In genomic region chr7:46100563-46100962, GRCm38 (mm10) we compare ENCODE assay signal across 7 mouse cellular contexts. TPM values are rescaled to one million over a fixed set of nuclear protein-coding genes. Genes with fewer than 3 reads are reported as not detected.
DNase-seq lines count a peak whose midpoint lies in the region; TF ChIP-seq lines count a peak whose summit lies in the region.

Gene Kcnj11 (minus strand): TSS chr7:46100764.

- peaks cover 3% of the 10 kb centered on the region; the same call in 1 of the 2 replicates for H3K4me1 ChIP-seq in cortical plate, adult 2 months (ENCODE audit: control insufficient read depth, insufficient read depth, low read length)
- peaks cover 9% of the 10 kb centered on the region; the same call in 1 of the 2 replicates for H3K4me1 ChIP-seq in midbrain, embryonic 10.5 days
- H3K4me1 ChIP-seq in small intestine, adult 2 months (ENCODE audit: control insufficient read depth, insufficient read depth, insufficient read length, low read length) = no peaks in the 10 kb centered on the region

- no peaks in the 10 kb centered on the region for H3K9me3 ChIP-seq in midbrain, embryonic 10.5 days (replicated peaks)

- whole genome bisulfite sequencing in midbrain, embryonic 10.5 days = under 1% methylated on average over 34 of the region's 34 CpGs
- under 1% methylated on average over 34 of the region's 34 CpGs for WGBS in small intestine, adult 2 months

- H3K36me3 ChIP-seq in midbrain, embryonic 10.5 days = no peaks in the 10 kb centered on the region
- no peaks in the 10 kb centered on the region for H3K36me3 ChIP-seq in small intestine, adult 2 months (ENCODE audit: control insufficient read depth, insufficient read depth, low read length)

- DNase-seq in adrenal gland, adult 18-20 months (ENCODE audit: low spot score in 2 of 2) = peak; percentile 58 to 65
- DNase-seq in gastrocnemius, postnatal 10 days = peak; percentile 90
- DNase-seq in hindlimb bud, embryonic 11.5 days (ENCODE audit: extremely low spot score, low read depth, low spot score) = peak; percentile 46
- DNase-seq in left cerebral cortex, postnatal 25 days (ENCODE audit: low spot score in 2 of 2) = peak; percentile 83 to 84
- peak; percentile 90 for DNase-seq in midbrain, embryonic 10.5 days (ENCODE audit: low spot score)

- H3K27me3 ChIP-seq in midbrain, embryonic 10.5 days (ENCODE audit: low read depth, poor library complexity, severe bottlenecking) = peaks cover 54% of the 10 kb centered on the region
- H3K27me3 ChIP-seq in small intestine, adult 2 months (ENCODE audit: control insufficient read depth, insufficient read depth, low read length) = peaks cover 3% of the 10 kb centered on the region; the same call in 1 of the 2 replicates

- TF ChIP-seq POLR2A in cortical plate, adult 2 months (IDR thresholded peaks at IDR 0.05; ENCODE audit: extremely low read depth, insufficient read depth, low read length) = no peak
- no peak for TF ChIP-seq POLR2A in small intestine, adult 2 months (IDR thresholded peaks at IDR 0.05; ENCODE audit: low read depth, low read length)

- H3K4me3 ChIP-seq in cortical plate, adult 2 months (ENCODE audit: insufficient read depth, low read length) = peak within 1 kb of the TSS; percentile 58
- peak within 1 kb of the TSS; percentile 74 for H3K4me3 ChIP-seq in midbrain, embryonic 10.5 days
- peak within 1 kb of the TSS; percentile 56 for H3K4me3 ChIP-seq in small intestine, adult 2 months (ENCODE audit: low read depth, low read length)

- TF ChIP-seq CTCF in cortical plate, adult 2 months (IDR thresholded peaks at IDR 0.05; ENCODE audit: extremely low read depth, insufficient read depth, low read length) = peak; percentile 50
- peak; percentile 76 for TF ChIP-seq CTCF in small intestine, adult 2 months (IDR thresholded peaks at IDR 0.05; ENCODE audit: extremely low read depth, insufficient read length, insufficient replicate concordance, low read depth, low read length)

- H3K27ac ChIP-seq in cortical plate, adult 2 months (ENCODE audit: insufficient read depth, low read length) = no peak within 1 kb of the TSS
- H3K27ac ChIP-seq in midbrain, embryonic 10.5 days (replicated peaks) = peak within 1 kb of the TSS; percentile 86
- no peak within 1 kb of the TSS for H3K27ac ChIP-seq in small intestine, adult 2 months (ENCODE audit: insufficient read depth, low read depth, low read length)

- intact Hi-C loops in left cerebral cortex, postnatal 25 days (cut with DNase I) = loop anchor here (5.0 kb wide), 1 partner anchor 37 kb away; no protein-coding TSS in a partner anchor

RNA-seq across cellular contexts. Expression of gene Kcnj11, which starts in this region (rescaled TPM):
- total RNA-seq in adrenal gland, adult 18-20 months (2021) = 1 to 10 TPM; 2.8 to 4.6 TPM
- polyA plus RNA-seq in cortical plate, adult 2 months (2012; rRNA removed) = 44.6 and 51.0 TPM in 2 replicates
- total RNA-seq in gastrocnemius, postnatal 10 days (2021) = 10 to 100 TPM; 55.7 to 65.0 TPM
- total RNA-seq in left cerebral cortex, postnatal 25 days (2021) = 10 to 100 TPM; 32.4 to 36.1 TPM
- polyA plus RNA-seq in midbrain, embryonic 10.5 days (2016; fragmentation: Nextera tagmentation; extraction: Ambion mirVana) = 0.12 and 0.19 TPM in 2 replicates
- polyA plus RNA-seq in small intestine, adult 2 months (2012; rRNA removed) = 0.67 and 0.96 TPM in 2 replicates

Comparison
In these comparisons a context has a peak if more than half of its experiments do, and no peak if none do; other contexts are left out.
1. RNA of gene Kcnj11 (total RNA-seq): 55.7 to 65.0 TPM in gastrocnemius, postnatal 10 days and 32.4 to 36.1 TPM in left cerebral cortex, postnatal 25 days; 2.8 to 4.6 TPM in adrenal gland, adult 18-20 months; every median in the first group is over 4 times any median in the second.
2. RNA of gene Kcnj11 (polyA plus RNA-seq): 44.6 to 51.0 TPM in cortical plate, adult 2 months; 0.67 to 0.96 TPM in small intestine, adult 2 months and 0.12 to 0.19 TPM in midbrain, embryonic 10.5 days; every median in the first group is over 10 times any median in the second.
3. Peak in DNase-seq, H3K4me3 ChIP-seq and H3K27ac ChIP-seq in midbrain, embryonic 10.5 days; RNA of the gene not detected or under 1 TPM.
4. Peak in every context shown above with its lines, with median percentiles within 50 percentile points of each other: DNase-seq and H3K4me3 ChIP-seq.